Mouse (Mus musculus) fat pad, adult 2 months (tissue): ENCODE results near the gene Gtdc1.

Experiments used
- DNase-seq: peaks from one replicate; pipeline ENCODE4 v3.0.0-alpha.2; 2011; ENCODE audit warnings: low read depth, low spot score; ENCODE audit errors: extremely low read depth

Gtdc1 gene

GRCm38 (mm10) chr2:44926167-44926682 is 1.2 kb downstream of the Gtdc1 start:
- DNase-seq, result no peak

- DNase-seq, result no peak
Observed at GRCm38 (mm10) chr2:44924618-44925017, 2.8 kb downstream of the Gtdc1 start.

- DNase-seq, result no peak
Observed at GRCm38 (mm10) chr2:44923056-44923883, 4.2 kb downstream of the Gtdc1 start.

- DNase-seq, result no peak
Observed at GRCm38 (mm10) chr2:44922500-44922899, 5.0 kb downstream of the Gtdc1 start.

- DNase-seq, result no peak
Observed at GRCm38 (mm10) chr2:44920471-44920870, 7.0 kb downstream of the Gtdc1 start.

- DNase-seq, result no peak
Observed at GRCm38 (mm10) chr2:44919326-44919725, 8.1 kb downstream of the Gtdc1 start.

- no peak for DNase-seq
Observed at GRCm38 (mm10) chr2:44918737-44919136, 8.7 kb downstream of the Gtdc1 start.

- no peak for DNase-seq
Observed at GRCm38 (mm10) chr2:44916286-44916685, 11.2 kb downstream of the Gtdc1 start.

GRCm38 (mm10) chr2:44897801-44898200 is 29.7 kb downstream of the Gtdc1 start:
- DNase-seq, result no peak

- DNase-seq, result no peak
Observed at GRCm38 (mm10) chr2:44873718-44874117, 53.7 kb downstream of the Gtdc1 start.

GRCm38 (mm10) chr2:44864726-44865125 is 62.7 kb downstream of the Gtdc1 start:
- no peak for DNase-seq

GRCm38 (mm10) chr2:44854475-44854874 is 73.0 kb downstream of the Gtdc1 start:
- no peak for DNase-seq

GRCm38 (mm10) chr2:44849666-44850065 is 77.8 kb downstream of the Gtdc1 start:
- no peak for DNase-seq

- DNase-seq, result no peak
Observed at GRCm38 (mm10) chr2:44848156-44848555, 79.3 kb downstream of the Gtdc1 start.

GRCm38 (mm10) chr2:44845424-44845823 is 82.0 kb downstream of the Gtdc1 start:
- no peak for DNase-seq

- DNase-seq, result no peak
Observed at GRCm38 (mm10) chr2:44829753-44830152, 97.7 kb downstream of the Gtdc1 start.

- DNase-seq, result no peak
Observed at GRCm38 (mm10) chr2:44829346-44829745, 98.1 kb downstream of the Gtdc1 start.

GRCm38 (mm10) chr2:44826609-44827008 is 100.8 kb downstream of the Gtdc1 start:
- no peak for DNase-seq

GRCm38 (mm10) chr2:44817787-44818186 is 109.7 kb downstream of the Gtdc1 start:
- DNase-seq, result no peak

GRCm38 (mm10) chr2:44813729-44814128 is 113.7 kb downstream of the Gtdc1 start:
- no peak for DNase-seq

GRCm38 (mm10) chr2:44804497-44804896 is 123.0 kb downstream of the Gtdc1 start:
- no peak for DNase-seq

GRCm38 (mm10) chr2:44801361-44801760 is 126.1 kb downstream of the Gtdc1 start:
- no peak for DNase-seq

GRCm38 (mm10) chr2:44791840-44792239 is 135.6 kb downstream of the Gtdc1 start:
- no peak for DNase-seq
